Mouse (Mus musculus): Measurements from ENCODE around the gene Olfr1224-ps1. TPM values are rescaled to one million over a fixed set of nuclear protein-coding genes. Genes with fewer than 3 reads are reported as not detected.

Olfr1224-ps1 gene
- not detected for total RNA-seq (2023)

DNA sequence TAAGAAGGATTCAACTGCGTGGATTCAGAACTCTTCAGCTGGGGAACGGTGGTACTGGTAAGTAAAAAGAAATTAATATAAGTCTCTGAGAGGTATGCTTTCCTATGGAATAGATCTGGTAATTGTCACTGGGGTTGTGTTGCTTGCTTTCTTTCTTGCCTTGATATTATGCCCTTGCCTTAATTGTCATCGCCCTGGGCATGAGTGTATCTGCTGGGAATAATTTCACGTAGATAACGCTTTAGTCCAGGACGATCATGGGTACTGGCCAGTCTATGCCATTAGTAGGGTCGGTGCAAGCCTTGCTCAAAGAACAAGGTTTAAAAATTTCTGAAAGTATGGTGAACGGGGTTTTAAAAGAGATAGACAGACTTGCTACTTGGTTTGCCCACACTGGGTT, at the start of gene Olfr1224-ps1:
Gene Olfr1224-ps1, minus strand, starts transcription at position 101 of the 400 bp plus-strand sequence.

GRCm38 (mm10) chr2:89199948-89200347, 36.1 kb upstream of the Olfr1224-ps1 start, which contains the start of gene Olfr1226:
Gene Olfr1226 (minus strand): TSS chr2:89200048.

GRCm38 (mm10) chr2:89174569-89174968, 10.7 kb upstream of the Olfr1224-ps1 start, which contains the start of gene Olfr1225:
Gene Olfr1225 (minus strand): TSS chr2:89174669.

GRCm38 (mm10) chr2:89151460-89151859, 12.4 kb downstream of the Olfr1224-ps1 start, which contains the start of gene Olfr1223:
Gene Olfr1223 (minus strand): TSS chr2:89151560.

GRCm38 (mm10) chr2:89132954-89133353, 30.9 kb downstream of the Olfr1224-ps1 start, which contains the start of gene Olfr1222:
Gene Olfr1222 (minus strand): TSS chr2:89133054.

DNA sequence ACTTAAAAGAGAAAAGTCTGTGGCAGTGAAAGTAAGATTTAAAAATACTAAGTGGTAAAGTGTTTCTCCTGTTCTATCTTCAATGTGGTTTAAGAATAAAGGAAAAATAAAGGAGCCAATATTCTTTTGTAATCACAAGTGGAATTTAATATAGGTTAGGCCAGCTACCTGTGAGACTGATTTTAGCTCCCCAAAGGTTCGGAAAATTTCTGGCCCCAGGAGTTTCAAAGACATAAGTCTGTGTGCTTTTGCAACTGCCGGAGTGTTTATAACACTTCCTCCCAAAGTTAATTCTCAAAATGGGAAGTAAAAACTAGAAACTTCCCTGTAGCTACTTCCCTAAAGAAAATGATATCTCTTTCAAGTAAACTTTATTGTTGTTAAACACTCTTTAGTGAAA, 46.7 kb downstream of the Olfr1224-ps1 start, which contains the start of gene Olfr1221:
Gene Olfr1221, minus strand, starts transcription at position 101 of the 400 bp plus-strand sequence.

DNA sequence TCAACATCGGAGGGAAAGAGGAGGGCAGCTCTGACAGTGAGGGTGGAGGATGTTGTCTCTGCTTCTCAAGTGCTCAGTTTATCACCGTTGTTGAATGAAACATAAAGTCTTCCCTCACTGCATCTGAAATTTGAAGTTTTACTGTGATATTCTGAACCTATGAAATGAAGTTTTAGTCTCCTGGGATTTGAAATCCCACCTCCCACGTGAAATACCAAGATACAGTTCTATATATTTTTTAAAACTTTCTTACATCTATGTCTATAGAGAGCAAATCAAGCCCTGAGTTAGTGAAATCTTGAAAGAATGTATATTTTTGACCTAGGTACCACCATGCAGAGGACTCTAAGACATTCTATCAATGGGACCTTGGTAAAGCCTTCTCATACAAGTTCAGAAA, 57.2 kb downstream of the Olfr1224-ps1 start, which contains the start of gene Olfr1220:
Gene Olfr1220, minus strand, starts transcription at position 101 of the 400 bp plus-strand sequence.

Other genes starting within 250 kb of the Olfr1224-ps1 start
- not detected for gene Olfr1209, start 248.9 kb downstream of the Olfr1224-ps1 start, total RNA-seq (2023)
- gene Olfr1211, start 226.0 kb downstream of the Olfr1224-ps1 start, total RNA-seq (2023) = not detected
- gene Olfr1212, start 210.1 kb downstream of the Olfr1224-ps1 start, total RNA-seq (2023) = not detected
- not detected for gene Gm13762, start 183.8 kb downstream of the Olfr1224-ps1 start, total RNA-seq (2023)
- not detected for gene Olfr1214, start 171.4 kb downstream of the Olfr1224-ps1 start, total RNA-seq (2023)
- not detected for gene Olfr1215, start 157.1 kb downstream of the Olfr1224-ps1 start, total RNA-seq (2023)
- not detected for gene Olfr1216, start 145.8 kb downstream of the Olfr1224-ps1 start, total RNA-seq (2023)
- gene Olfr1217, start 132.0 kb downstream of the Olfr1224-ps1 start, total RNA-seq (2023) = not detected
- not detected for gene Olfr1218, start 102.9 kb downstream of the Olfr1224-ps1 start, total RNA-seq (2023)
- gene Olfr1219, start 80.6 kb downstream of the Olfr1224-ps1 start, total RNA-seq (2023) = not detected
- gene Olfr1220, start 57.3 kb downstream of the Olfr1224-ps1 start, total RNA-seq (2023) = not detected
- not detected for gene Olfr1221, start 46.8 kb downstream of the Olfr1224-ps1 start, total RNA-seq (2023)
- gene Olfr1222, start 31.0 kb downstream of the Olfr1224-ps1 start, total RNA-seq (2023) = not detected
- not detected for gene Olfr1223, start 12.5 kb downstream of the Olfr1224-ps1 start, total RNA-seq (2023)
- gene Olfr1225, start 10.6 kb upstream of the Olfr1224-ps1 start, total RNA-seq (2023) = not detected
- gene Olfr1226, start 36.0 kb upstream of the Olfr1224-ps1 start, total RNA-seq (2023) = not detected
- gene Olfr1228, start 90.0 kb upstream of the Olfr1224-ps1 start, total RNA-seq (2023) = not detected
- not detected for gene Olfr1229, start 123.9 kb upstream of the Olfr1224-ps1 start, total RNA-seq (2023)
- not detected for gene Olfr1230, start 133.2 kb upstream of the Olfr1224-ps1 start, total RNA-seq (2023)
- gene Olfr1231, start 143.0 kb upstream of the Olfr1224-ps1 start, total RNA-seq (2023) = not detected
- gene Olfr1232, start 165.6 kb upstream of the Olfr1224-ps1 start, total RNA-seq (2023) = not detected
- not detected for gene Olfr1233, start 178.3 kb upstream of the Olfr1224-ps1 start, total RNA-seq (2023)
- not detected for gene Olfr1234, start 200.8 kb upstream of the Olfr1224-ps1 start, total RNA-seq (2023)
- not detected for gene Olfr1238, start 245.6 kb upstream of the Olfr1224-ps1 start, total RNA-seq (2023)

Data from T-cell, adult 66 days (primary cell).